Mouse (Mus musculus): ENCODE measurements around the gene Traf4.
"Not testable (repeated sequence)": the region's sequence is repeated elsewhere in the genome, so short reads cannot be mapped to it uniquely, and the experiment has no call there.

Traf4 gene

DNA sequence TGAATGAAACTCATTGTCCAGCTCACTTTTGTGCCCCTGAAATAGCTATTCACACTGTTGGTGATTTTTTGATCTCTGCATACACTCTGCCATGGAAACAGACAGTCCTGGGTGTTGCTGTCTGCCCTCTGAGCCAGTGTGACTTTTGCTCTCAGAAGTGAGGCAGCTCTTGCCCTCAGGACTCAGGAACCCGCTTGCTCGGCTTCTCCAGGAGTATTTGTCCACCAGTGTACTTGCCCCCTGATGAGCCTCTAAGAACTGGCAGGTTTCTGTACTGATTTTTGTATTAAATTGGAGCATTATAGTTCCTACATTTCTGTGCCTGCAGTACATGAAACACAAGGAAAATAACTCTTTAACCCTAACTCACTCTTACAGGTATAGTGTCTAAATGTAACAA, 21.9 kb downstream of the Traf4 start:
- no peak for DNase-seq (ENCODE audit: low spot score in 2 of 2)

DNA sequence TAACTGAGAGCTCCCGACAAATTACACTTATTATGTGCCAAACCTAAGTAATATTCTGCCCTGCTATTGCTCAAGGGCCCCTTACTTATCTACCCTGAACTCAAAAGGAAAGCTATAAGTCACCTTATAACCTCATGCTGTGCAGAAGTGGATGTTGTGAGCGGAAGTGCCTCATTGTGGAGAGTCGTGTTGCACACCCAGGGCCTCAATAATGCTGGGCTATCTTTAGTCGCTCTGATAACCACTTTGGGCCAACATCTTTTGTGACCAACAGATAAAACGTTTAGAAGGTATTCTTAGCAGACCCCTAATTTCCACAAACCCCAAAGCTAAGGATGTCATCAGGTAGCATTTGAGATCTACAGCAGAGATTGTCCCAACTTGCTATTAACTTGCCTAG, 24.7 kb downstream of the Traf4 start:
- DNase-seq (ENCODE audit: low spot score in 2 of 2) = no peak

DNA sequence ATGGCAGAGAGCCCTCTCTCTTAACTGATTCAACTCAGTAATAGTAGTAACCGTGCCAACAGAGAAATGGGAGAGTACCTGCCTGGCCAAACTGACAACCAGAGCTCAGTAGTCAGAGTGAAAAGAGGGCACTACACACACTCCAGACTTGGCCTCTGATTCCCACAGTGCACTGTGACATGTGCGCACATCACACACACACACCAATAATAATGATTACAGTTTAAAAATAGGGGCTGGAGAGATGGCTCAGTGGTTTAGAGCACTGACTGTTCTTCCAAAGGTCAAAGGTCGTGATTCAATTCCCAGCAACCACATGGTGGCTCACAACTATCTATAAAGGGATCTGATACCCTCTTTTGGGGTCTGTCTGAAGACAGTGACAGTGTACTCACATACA, 27.4 kb downstream of the Traf4 start:
- DNase-seq (ENCODE audit: low spot score in 2 of 2) = no peak

DNA sequence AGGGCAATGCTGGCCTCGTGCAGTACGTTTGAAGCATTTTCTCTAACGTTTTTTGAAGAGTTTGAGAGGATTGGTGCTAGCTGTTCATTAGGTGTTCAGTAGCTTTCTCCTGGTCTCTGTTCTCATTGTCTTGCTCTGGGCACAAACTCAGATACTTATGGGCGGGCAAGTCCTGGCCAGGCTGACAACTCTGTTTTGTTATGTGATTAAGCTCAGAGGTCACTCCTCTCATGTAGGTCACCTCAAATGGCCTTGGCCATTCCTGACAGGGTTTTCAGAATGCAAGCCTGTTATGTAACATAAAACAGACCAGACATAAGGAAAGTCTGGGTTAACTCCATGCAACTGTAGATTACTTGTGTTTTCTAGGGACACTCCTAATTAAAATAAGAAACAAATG, 27.8 kb downstream of the Traf4 start:
- DNase-seq (ENCODE audit: low spot score in 2 of 2) = no peak

DNA sequence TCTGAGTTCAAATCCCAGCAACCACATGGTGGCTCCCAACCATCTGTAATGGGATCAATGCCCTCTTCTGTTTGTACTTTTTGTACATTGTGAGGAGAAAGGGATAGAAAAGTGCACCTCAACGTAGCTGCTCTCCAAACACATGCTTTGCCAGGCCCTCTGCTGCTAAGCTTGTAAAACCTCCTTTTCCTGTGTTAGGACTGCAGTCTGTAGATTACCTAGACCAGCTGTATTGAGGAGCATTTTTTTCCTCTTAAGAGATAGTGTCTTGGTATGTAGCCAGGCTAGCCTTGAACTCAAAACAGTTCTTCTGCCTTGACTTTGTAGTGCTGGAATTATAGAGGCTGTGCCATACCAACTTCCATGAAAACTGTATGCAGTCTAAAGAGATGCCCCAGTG, 29.3 kb downstream of the Traf4 start:
- DNase-seq (ENCODE audit: low spot score in 2 of 2) = no peak

DNA sequence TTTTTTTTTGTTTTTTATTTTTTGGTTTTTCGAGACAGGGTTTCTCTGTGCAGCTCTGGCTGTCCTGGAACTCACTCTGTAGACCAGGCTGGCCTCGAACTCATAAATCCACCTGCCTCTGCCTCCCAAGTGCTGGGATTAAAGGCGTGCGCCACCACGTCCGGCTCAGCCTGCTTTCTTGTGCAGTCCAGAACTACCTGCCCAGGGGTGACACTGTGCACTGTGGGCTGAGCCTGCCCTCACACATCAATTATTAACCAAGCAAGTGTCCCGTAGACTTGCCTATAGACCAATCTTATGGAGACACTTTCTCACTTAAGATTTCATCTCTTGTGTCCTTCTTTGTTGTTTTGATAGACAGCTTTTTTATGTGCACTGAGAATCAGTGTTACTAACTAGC, 30.1 kb downstream of the Traf4 start:
- DNase-seq (ENCODE audit: low spot score in 2 of 2) = not testable (repeated sequence)

DNA sequence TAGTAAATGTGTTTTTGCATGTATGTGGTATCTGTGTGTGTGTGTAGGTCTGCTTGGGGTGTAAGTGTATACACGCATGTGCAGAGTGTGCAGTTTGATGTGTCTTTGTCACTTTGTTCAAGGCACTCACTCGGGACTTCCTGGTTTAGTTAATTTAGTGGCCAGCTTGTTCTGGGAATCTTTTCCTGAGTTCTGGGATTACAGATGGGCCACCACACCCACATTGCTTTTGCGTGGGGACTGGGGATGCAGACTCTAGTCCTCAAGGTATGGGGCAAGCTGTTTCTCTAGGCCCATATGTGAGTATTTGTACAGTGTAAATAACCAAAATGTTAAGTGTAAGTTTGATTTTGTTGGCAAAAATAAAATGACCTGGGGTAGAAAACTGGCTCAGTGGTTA, 31.0 kb downstream of the Traf4 start:
- DNase-seq (ENCODE audit: low spot score in 2 of 2) = no peak

DNA sequence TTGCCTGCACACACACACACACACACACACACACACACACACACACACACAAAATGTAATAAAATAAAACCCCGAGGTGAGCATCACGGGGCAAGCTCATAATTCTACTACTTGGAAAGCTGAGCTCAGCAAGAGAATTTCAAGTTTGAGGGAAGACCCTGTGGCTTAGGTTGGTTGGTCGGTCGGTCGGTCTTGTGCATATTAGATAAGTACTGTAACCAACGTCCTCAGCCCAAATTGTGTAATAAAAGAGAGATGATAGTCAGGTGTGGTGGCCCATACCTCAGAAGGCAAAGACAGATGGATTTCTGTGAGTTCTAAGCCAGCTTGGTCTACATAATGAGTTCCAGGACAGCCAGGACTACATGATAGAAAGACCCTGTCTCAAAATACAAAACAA, 31.5 kb downstream of the Traf4 start:
- no peak for DNase-seq (ENCODE audit: low spot score in 2 of 2)

DNA sequence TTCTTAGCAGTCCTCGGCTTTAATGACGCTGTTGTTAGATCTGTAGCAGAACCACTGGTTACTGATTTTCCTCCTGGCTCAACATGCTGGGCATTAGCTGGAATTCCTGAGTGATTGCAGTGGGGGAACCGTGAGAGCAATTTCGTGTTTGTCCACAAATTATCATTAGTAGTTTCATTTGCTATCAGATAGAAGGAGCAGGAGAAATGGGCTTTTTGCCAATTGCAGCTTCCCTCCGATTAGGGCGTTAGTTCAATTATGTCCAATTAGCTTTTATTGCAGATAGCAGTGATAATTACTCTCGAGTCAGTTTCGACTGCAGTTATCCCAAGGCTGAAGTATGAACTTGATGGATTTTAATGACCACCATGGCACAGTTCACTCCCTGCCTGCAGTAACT, 35.9 kb downstream of the Traf4 start:
- no peak for DNase-seq (ENCODE audit: low spot score in 2 of 2)

DNA sequence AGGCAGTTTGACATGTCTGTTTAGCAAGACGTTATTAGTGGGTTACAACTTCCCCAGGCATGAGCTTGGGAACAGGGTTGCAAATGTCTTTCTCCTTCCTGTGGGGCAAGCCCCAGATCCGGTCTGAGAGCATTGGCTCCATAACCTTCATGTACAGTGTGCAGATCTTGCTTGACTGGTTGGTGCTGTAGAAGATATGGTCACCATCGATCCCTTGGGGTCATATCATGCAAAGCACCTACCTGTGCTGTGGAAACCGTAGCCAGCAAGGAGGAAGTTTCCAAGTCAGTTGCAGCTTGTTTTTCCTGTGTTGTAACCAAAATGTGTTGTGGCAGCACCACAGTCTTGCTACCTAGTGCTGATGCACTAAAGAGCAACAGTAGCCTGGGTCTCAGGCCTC, 38.6 kb downstream of the Traf4 start:
- DNase-seq (ENCODE audit: low spot score in 2 of 2) = peak in 1 of 2 experiments; percentile 7

DNA sequence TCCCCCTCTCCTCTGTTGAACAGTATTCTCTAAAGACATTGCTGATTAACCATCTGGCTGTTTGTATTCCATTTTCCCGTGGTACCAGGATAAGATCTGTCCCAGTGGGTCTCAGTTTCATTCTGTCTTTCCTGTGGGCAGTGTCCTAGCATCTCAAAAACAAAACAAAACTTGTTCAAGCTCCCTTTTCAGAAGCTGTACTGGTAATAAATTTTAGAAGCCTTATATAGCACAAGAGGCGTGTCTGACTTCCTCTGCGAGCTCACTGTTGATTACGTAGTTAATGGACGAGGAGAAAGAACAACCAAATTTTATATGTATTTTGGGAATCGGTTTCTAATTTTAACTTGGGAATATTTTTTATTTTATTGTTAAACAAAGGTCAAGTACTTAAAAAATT, 39.7 kb downstream of the Traf4 start:
- no peak for DNase-seq (ENCODE audit: low spot score in 2 of 2)

DNA sequence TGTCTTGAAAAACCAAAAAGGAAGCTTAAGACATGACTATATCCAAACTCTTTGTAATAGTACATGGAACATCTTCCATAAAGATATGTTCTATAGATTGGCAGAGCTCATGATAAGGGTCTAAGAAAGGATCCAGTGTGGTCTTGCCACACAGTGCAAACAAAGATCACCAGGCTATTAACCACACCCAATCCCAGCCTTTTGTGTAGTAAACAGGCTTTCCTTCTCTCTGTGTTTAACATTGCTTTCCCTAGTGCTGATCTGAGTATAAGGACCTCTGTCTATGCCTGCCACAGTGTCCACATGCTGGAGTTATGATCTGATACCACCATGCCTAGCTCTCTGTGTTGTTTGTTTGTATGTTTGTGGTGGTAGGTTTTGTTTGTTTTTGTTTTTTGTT, 41.6 kb downstream of the Traf4 start:
- DNase-seq (ENCODE audit: low spot score in 2 of 2) = no peak

DNA sequence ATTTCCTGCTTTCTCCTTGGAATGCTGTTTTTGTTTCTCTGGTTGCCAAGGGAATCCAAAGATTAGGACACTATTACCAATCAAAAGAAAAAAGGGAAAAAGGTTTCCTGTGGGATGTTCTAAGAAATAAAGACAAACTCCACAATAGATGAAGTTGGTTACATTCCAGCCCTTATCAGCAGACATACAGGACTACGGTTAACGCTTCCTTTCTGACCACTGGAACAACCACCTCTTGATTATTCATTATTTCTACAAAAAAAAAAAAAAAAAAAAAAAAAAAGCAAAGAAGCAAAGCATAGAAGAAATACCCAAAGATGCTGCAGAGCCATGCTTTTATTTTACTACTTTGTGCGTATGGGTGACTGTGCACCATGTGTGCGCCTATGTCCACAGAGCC, 42.6 kb downstream of the Traf4 start:
- DNase-seq (ENCODE audit: low spot score in 2 of 2) = no peak

DNA sequence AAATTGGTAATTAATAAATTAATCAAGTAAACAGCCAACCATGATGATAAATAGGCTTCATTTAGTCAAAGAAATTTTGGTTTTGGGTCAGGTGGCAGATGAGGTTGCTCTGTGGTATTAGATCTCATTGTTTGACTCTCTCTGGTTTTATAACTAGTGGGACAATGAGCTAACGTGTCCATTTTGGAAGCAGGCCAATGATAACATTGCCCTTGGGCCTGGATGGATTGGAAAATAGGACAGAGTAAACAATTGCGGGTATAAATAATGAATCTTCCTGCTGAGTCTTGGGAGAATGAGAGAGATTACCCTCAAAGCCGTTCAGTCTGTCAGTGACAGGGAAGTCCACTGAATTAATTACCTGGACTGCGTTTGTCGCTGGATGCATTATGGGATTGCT, 44.2 kb downstream of the Traf4 start:
- DNase-seq (ENCODE audit: low spot score in 2 of 2) = no peak

DNA sequence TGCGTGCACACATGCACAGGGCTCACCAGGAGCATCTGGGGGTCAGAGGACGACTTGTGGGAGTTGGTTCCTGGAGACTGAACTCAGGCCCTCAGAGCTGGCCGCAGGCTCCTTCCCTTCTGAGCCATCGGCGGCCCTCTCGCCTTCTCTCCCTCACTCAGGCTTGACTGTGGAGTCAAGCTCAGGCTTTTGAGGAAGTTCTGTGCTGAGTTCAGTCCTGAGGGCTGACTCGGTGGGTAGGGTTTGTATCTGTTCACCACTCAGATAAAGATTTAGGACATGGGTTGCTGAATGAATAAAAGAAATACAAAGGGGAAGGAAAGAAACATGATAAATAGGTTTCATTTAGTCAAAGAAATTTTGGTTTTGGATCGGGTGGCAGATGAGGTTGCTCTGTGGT, 45.5 kb downstream of the Traf4 start:
- no peak for DNase-seq (ENCODE audit: low spot score in 2 of 2)

DNA sequence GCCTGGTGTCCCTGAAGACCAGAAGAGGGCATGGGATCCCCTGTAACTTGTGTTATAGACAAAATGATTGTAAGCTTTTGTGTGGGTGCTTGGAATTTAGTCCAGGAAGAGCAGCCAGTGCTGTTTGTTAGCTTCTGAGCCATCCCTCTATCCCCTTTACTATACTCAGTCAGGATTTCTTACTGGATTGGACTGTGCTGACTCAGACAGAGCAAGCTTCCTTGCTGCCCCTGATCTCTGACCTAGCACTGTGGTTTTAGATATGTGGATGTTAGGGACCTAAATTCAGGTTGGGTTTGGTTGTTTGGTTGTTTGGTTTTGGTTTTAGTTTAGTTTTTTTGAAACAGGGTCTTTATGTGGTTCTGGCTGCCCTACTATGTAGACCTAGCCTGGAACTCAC, 46.9 kb downstream of the Traf4 start:
- no peak for DNase-seq (ENCODE audit: low spot score in 2 of 2)

DNA sequence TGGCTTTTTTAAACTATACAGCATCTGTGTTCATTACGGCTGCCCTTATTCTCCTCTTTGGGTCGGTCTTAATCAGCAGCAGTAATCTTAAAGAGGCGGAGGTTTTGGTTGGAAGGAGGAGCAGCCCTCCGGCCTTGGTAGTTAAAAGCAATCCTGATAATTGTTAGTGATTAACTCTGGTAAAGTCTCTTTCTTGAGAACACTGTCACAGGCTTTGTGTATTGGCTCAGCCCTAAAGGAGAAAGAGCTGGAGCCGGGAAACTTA, 49.3 kb downstream of the Traf4 start:
- DNase-seq (ENCODE audit: low spot score in 2 of 2) = no peak

DNA sequence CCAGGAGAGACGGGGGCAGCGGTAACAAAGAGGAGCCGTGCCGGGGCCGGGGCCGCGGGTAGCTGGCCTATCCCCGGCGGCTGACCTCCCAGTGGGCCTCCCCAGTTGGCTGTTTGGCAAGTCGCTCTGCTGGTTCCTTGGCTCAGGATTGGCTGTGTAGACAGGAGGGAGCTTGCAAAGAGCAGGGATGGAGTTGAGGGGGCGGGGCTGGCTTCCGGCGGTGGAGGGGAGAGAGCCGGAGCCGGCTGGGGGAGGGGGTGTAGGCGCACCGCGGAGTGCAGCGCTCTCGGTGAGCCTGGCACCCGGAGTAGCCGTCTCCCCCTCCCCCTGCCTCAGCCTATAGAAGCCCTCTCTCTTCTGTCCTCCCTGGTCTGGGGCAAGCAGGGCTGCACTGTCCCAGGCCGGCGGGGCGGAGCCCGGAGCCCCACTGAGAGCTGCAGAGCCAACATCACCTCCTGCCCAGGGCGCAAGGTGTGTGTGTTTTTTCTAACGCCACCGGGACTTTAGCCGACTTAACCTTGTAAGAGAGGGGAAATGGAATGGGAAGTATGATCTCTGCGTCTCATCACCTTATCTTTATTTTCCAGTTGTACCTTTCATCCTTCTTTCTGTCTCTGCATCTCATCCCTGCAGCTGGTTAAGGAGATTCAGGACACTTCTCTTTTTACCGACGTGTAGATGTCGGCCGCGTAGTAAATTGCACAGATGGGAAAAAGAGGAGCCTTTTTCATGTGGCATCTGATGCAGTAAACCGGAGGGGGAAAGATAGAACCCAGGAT, 49.8 kb downstream of the Traf4 start:
- DNase-seq (ENCODE audit: low spot score in 2 of 2) = peak; percentile 49 to 50

DNA sequence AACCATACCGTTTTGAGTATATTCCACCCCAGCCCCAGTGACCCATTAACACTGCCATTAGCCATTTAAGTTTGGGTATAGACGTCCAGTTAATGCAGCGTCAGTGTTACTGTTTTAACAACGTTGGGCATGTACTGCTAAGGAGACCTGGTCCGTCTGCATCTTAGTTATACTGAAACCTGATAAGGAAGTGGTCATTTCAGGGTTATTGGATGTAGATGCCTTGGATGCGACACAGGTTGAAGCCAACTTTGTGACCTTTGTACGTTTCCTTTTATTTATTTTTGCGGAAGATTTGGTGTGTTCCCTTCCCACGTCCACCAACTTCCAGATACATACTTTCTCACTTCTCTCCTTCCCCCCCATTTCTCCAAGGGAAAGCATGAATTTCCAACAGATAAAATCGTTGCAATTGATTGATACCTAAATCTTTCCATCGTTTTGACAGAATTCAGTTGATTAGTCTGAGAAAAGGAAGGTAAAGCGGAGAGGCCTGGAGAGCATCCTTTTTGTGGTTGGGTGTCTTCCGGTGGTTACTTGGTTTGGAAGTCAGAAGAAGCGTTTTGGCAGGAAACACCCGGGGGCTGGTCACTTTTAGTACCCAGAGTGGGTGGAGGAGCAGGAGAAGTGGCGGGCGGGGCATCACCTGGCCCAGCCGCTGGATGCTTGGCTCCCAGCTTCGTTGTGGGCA, 50.6 kb downstream of the Traf4 start:
- no peak for DNase-seq (ENCODE audit: low spot score in 2 of 2)

DNA sequence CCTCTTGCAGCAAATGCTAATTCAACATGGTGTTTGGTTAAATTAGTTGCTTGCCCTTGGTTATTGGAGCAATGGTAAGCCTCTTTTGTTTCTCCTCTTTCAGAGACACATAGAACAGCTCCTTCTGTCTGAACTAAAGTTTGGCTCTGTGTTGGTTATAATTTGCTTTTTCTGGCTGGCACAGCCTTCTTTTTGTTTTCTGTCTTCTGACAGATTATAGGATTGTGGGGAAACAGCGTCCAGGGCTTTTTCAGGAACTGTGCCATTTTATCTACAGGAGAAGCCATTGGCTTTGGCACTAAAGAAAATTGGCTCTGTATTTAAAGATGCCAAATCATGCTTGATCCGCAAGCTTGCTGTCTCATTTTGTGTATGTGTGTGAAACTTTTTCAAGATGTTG, 51.8 kb downstream of the Traf4 start:
- no peak for DNase-seq (ENCODE audit: low spot score in 2 of 2)
